Mouse (Mus musculus) liver, embryonic 11.5 days (tissue): ENCODE results near the gene Gm29427. TPM values are rescaled to one million over a fixed set of nuclear protein-coding genes. Genes with fewer than 3 reads are reported as not detected.
"Not testable (repeated sequence)": the region's sequence is repeated elsewhere in the genome, so short reads cannot be mapped to it uniquely, and the experiment has no call there.

ENCODE experiments used
- ATAC-seq: fragments of 200-750 bp; cut with Nextera tagmentation; replicated peaks from 2 replicates; pipeline ENCODE4 v1.8.0; 2017; ENCODE audit warnings: moderate number of reproducible peaks, mild to moderate bottlenecking, moderate TSS enrichment, moderate library complexity; ENCODE audit not compliant: low FRiP score
- DNase-seq: peaks from one replicate; pipeline ENCODE4 v3.0.0-alpha.2; 2017; ENCODE audit warnings: low spot score
- H3K27ac ChIP-seq: fragments of 300-500 bp; sonication (generic); 2 replicates; pipeline ENCODE4 v1.5.1; 2014; ENCODE audit warnings: mild to moderate bottlenecking, low read depth, low read length, control low read depth
- H3K27me3 ChIP-seq: fragments of 300-500 bp; sonication (generic); replicated peaks from 2 replicates; pipeline ENCODE4 v1.6.1; 2014; ENCODE audit warnings: low read length, mixed read lengths; ENCODE audit not compliant: control insufficient read depth, insufficient read depth
- H3K36me3 ChIP-seq: fragments of 300-500 bp; sonication (generic); 2 replicates; pipeline ENCODE4 v1.6.1; 2014; ENCODE audit warnings: mild to moderate bottlenecking, low read length, moderate library complexity, mixed read lengths; ENCODE audit not compliant: control insufficient read depth, insufficient read depth
- H3K4me1 ChIP-seq: fragments of 300-500 bp; sonication (generic); replicated peaks from 2 replicates; pipeline ENCODE4 v1.6.1; 2014; ENCODE audit warnings: low read length, mixed read lengths; ENCODE audit not compliant: control insufficient read depth, insufficient read depth
- H3K4me2 ChIP-seq: fragments of 300-500 bp; sonication (generic); 2 replicates; pipeline ENCODE4 v1.6.1; 2014; ENCODE audit warnings: mild to moderate bottlenecking, control low read depth, moderate library complexity
- H3K4me3 ChIP-seq: fragments of 300-500 bp; sonication (generic); 2 replicates; pipeline ENCODE4 v1.5.1; 2014; ENCODE audit warnings: low read depth, low read length, control low read depth
- H3K9ac ChIP-seq: fragments of 300-500 bp; sonication (generic); 2 replicates; pipeline ENCODE4 v1.6.1; 2014; ENCODE audit warnings: low read depth, low read length, control low read depth
- H3K9me3 ChIP-seq: fragments of 300-500 bp; sonication (generic); 2 replicates; pipeline ENCODE4 v1.6.1; 2016; ENCODE audit warnings: low read length, inconsistent platforms, mixed read lengths; ENCODE audit not compliant: control insufficient read depth
- WGBS: fragments of 180-500 bp; shearing (Covaris S2); extraction: QIAGEN DNeasy Blood & Tissue Kit; methylation state at CpG from one replicate; pipeline ENCODE4 v1.1.7; 2014; 5-methylcytosine and 5-hydroxymethylcytosine counted together
- polyA plus RNA-seq: library from polyadenylated mRNA; unstranded; fragments of >200 nt; fragmentation: Nextera tagmentation; extraction: Ambion mirVana; gene quantifications from 2 replicates; pipeline ENCODE4 v1.2.1, GENCODE M21; 2014

The Gm29427 gene
- polyA plus RNA-seq, 1 experiment from 2014 or later = not detected

DNA sequence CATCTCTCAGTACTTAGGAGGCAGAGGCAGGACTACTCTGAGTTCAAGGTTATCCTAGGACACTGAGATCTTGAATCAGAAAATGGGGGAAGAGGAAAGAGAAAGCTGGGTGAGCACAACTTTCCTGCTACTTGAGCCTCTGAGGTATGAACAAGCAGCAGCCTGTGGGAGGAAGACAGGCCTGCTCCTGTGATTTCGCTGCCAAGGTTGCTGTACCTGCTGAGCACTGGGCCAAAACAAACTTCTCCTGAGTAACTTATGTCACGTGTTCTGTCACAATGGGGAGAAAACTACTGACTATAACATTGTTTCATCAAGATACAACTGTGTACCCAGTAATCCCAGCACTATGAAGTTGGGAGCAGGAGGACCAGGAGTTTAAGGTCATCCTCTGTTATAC lies 12.0 kb downstream of the Gm29427 start:
- 86% methylated on average over 2 of the region's 2 CpGs for WGBS
- Histone ChIP-seq H3K4me2 (no peak overlapping the region), H3K4me1 (no peaks in the 10 kb centered on the region), H3K36me3 (peaks cover 15% of the 10 kb centered on the region), H3K9ac (no peak overlapping the region), H3K9me3 (no peaks in the 10 kb centered on the region), H3K27ac (no peak overlapping the region), H3K4me3 (no peak overlapping the region), H3K27me3 (no peaks in the 10 kb centered on the region)
- DNase-seq (no peak), ATAC-seq (no peak)

DNA sequence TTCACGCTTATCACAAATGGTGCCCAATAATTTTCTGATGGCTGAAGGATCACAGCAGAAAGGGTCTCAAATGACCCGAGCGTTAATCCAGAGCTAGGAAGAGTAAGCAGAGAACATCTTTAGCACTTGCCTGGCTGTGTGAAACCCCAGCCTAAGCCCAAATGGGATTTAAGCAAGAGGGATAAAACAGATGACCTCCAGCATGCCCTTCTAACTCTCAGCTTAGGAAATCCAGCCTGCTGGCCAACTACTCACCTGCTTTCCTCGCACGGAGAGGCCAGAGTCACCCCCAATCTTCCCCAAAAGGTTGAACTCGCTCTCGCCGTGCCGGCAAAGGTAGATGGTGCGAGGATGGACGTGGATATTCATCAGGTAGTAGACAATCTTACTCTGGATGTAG lies 13.6 kb downstream of the Gm29427 start:
- H3K27ac ChIP-seq = no peak overlapping the region
- H3K4me3 ChIP-seq = no peak overlapping the region
- no peaks in the 10 kb centered on the region for H3K9me3 ChIP-seq
- H3K9ac ChIP-seq = no peak overlapping the region
- DNase-seq (no peak), ATAC-seq (no peak)
- H3K4me1 ChIP-seq = no peaks in the 10 kb centered on the region
- no peaks in the 10 kb centered on the region for H3K27me3 ChIP-seq
- H3K36me3 ChIP-seq = peaks cover 24% of the 10 kb centered on the region
- 95% methylated on average over 11 of the region's 11 CpGs for WGBS
- H3K4me2 ChIP-seq = no peak overlapping the region

DNA sequence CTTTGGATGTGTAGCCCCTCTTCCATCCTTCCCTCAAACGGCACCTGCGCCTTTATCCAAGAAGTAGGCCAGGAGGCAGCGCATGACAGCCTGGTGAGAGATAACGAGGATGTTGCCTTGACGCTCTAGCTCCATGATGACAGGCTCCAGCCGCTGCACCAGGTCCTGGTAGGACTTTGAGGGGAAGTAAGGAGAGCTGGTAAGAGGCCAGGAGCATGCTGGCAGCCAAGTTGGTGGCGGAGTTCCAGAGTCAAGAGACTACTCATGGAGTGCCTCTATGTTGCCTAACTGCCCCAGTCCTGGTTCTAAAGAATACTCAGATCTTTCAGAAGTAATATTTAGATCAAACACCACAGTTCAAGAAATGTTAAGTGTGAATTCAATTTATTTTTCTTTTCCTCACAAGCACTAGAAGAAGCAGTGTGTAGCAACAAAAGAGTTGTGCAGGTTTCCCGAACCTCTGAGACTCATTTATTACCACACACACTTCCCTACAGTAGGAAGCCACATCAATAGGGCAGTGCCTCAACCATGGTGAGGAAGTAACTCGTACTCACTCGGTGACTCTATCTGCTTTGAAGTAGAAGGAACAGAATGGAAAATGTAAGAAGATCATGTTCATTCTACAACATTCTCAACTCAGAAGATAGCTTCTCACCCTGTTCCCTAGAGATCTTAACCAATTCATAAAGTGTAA lies 15.5 kb downstream of the Gm29427 start:
- H3K36me3 ChIP-seq = peaks cover 23% of the 10 kb centered on the region
- WGBS = 88% methylated on average over 10 of the region's 10 CpGs
- no peak for ATAC-seq

DNA sequence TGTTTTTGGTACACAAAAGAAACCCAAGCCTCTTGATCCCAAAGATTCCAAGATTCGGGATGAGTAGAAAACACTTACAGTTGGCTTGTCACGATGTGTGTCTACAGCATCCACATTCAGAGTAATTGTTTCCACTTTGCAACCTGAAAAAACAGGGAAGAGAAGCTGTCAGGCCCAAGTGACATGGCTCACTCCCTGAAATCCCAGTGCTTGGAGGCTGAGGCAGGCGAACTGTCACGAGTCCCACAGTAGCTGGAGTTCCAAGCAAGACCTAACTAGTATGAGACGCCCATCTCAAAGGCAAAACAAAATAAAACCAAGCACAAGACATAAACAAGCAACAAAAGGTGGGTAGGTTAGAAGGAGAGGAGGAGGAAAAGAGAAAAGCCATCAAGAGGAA lies 17.0 kb downstream of the Gm29427 start:
- ATAC-seq (no peak), DNase-seq (no peak)
- Histone ChIP-seq H3K27ac (no peak overlapping the region), H3K27me3 (no peaks in the 10 kb centered on the region), H3K4me1 (no peaks in the 10 kb centered on the region), H3K36me3 (peaks cover 23% of the 10 kb centered on the region), H3K4me2 (no peak overlapping the region), H3K9me3 (no peaks in the 10 kb centered on the region), H3K9ac (no peak overlapping the region), H3K4me3 (no peak overlapping the region)
- 93% methylated on average over 5 of the region's 5 CpGs for WGBS

More for the DNA sequence above, 15.5 kb downstream of the Gm29427 start:
- H3K4me2 ChIP-seq = no peak overlapping the region
- H3K27ac ChIP-seq = no peak overlapping the region
- H3K9ac ChIP-seq = no peak overlapping the region
- H3K4me3 ChIP-seq = no peak overlapping the region
- no peak for DNase-seq
- no peaks in the 10 kb centered on the region for H3K9me3 ChIP-seq
- no peaks in the 10 kb centered on the region for H3K4me1 ChIP-seq
- no peaks in the 10 kb centered on the region for H3K27me3 ChIP-seq

DNA sequence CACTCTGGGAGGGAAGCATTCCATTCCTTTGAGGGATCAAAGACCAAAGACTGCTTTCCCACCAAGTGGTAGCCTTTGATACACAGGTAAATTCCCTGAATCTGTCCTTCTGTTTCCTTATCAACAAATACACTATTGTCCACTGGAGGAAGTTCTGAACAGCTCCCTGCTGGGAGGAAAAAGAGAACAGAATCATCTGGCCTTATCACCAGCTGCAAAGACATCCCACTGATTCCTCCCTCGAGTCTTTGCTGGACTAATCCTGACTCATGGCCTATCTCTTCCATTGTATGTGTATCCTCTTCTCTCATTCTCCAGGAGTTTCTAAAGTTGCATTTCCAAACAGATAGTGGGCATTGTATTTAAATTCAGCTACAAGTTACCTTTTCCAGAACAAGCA lies 31.7 kb downstream of the Gm29427 start:
- no peaks in the 10 kb centered on the region for H3K4me1 ChIP-seq
- H3K27me3 ChIP-seq = no peaks in the 10 kb centered on the region
- H3K36me3 ChIP-seq = no peaks in the 10 kb centered on the region
- DNase-seq (no peak), ATAC-seq (no peak)
- no peak overlapping the region for H3K9ac ChIP-seq
- 20% methylated on average over 1 of the region's 1 CpGs for WGBS
- no peak overlapping the region for H3K4me3 ChIP-seq
- H3K9me3 ChIP-seq = no peaks in the 10 kb centered on the region
- no peak overlapping the region for H3K27ac ChIP-seq
- H3K4me2 ChIP-seq = no peak overlapping the region

DNA sequence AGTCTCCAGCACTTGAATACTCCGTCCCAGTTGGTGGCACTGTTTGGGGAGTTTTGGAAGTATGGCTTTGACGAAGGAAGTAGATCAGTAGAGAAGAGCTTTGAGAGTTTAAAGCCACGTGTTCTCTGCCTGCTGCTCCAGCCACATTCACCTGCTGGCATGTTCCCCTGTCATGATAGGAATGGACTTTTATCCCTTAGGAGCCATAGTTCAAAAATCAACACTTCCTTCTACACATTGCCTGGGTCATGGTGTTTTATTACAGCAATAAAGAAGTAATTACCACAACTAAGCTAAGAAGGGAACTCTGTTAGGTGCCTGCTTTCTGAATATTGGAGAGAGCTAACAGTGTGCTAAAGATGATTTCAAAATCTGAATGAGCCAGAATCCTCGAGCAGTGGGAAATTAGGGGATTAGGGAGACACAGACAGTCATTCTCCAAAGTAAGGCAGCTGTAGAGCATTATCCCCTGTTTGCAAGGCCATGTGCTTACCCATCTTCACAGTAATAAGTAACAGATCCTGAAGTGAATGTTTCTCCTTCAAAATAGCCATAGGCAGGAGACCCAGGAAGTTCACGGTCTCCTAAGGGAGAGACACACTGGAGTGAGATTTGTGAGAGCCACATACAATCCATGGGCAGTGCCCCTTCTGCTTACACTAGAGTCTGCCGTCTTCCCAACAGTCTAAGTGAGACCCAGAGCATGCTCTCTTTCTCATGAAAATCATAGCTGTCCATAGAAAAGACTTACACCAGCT lies 33.8 kb downstream of the Gm29427 start:
- DNase-seq = no peak
- H3K4me2 ChIP-seq = no peak overlapping the region
- H3K9ac ChIP-seq = no peak overlapping the region
- H3K4me3 ChIP-seq = no peak overlapping the region
- H3K36me3 ChIP-seq = no peaks in the 10 kb centered on the region
- no peaks in the 10 kb centered on the region for H3K9me3 ChIP-seq
- no peaks in the 10 kb centered on the region for H3K27me3 ChIP-seq
- no peaks in the 10 kb centered on the region for H3K4me1 ChIP-seq
- 70% methylated on average over 6 of the region's 6 CpGs for WGBS
- ATAC-seq = no peak
- no peak overlapping the region for H3K27ac ChIP-seq

DNA sequence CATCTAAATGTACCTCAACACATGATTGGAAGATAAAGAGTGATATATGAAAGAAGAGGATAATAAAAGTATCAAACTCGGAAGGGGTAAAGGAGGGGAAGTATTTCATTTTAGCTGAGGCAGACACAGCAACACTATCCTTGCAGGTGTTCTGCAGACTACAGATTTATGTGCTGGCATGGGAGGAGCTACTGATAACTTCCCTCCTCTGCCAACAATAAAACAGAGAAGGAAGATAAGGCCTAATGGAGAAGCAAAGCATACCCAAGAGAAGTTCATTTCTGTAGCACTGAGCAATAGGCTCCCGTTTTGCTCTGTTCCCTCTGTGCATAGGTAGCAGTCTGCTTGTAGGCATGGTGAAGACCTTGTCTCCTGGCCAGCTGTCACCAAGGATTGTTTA lies 34.5 kb downstream of the Gm29427 start:
- Histone ChIP-seq H3K4me3 (no peak overlapping the region), H3K27ac (no peak overlapping the region), H3K9ac (no peak overlapping the region), H3K9me3 (no peaks in the 10 kb centered on the region), H3K27me3 (no peaks in the 10 kb centered on the region), H3K4me1 (no peaks in the 10 kb centered on the region), H3K4me2 (no peak overlapping the region), H3K36me3 (no peaks in the 10 kb centered on the region)
- ATAC-seq (no peak), DNase-seq (no peak)
- 59% methylated on average over 2 of the region's 2 CpGs for WGBS

DNA sequence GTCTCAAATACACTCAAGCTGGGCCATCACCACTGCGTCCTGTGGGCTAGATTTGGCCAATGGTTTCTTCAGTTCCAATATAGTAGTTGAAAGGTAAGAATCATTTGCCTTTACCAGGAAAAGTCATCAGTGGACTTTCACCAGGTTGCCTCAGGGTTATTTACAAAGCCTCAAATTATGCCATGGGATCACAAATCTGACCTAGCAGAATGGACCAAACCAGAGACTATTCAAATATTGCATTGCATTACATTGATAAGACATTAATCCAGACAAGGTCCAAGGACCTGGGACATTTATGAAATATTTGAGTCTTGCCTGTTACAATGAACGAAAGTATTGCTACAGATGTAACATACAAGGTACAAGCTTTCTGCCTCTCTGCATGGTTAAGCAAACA lies 37.0 kb downstream of the Gm29427 start:
- ATAC-seq (no peak), DNase-seq (no peak)
- Histone ChIP-seq H3K4me3 (no peak overlapping the region), H3K4me2 (no peak overlapping the region), H3K27ac (no peak overlapping the region), H3K27me3 (no peaks in the 10 kb centered on the region), H3K9me3 (no peaks in the 10 kb centered on the region), H3K36me3 (no peaks in the 10 kb centered on the region), H3K4me1 (no peaks in the 10 kb centered on the region), H3K9ac (no peak overlapping the region)
- 86% methylated on average over 2 of the region's 2 CpGs for WGBS

DNA sequence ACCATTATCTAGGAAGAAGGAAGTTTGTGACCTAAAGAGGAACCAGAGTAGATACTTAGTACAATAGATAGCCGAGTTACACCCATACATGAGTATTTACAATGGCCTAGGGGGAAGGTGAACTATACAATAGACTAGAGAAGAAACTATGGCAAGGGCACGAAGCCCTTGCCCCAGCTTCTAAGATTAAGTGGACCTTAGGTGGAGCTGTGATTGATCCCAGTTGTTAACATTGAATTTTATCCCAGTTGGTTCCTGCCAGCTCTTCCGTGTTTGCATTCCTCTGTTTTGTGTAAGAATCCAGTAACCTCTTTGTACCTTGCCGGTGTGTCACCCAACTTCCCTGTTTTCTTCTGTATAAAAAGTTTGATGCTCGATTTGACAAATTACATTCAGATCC lies 52.0 kb downstream of the Gm29427 start:
- H3K4me2 ChIP-seq, DNase-seq, H3K9ac ChIP-seq, H3K36me3 ChIP-seq, H3K27me3 ChIP-seq, ATAC-seq, H3K9me3 ChIP-seq, H3K27ac ChIP-seq, H3K4me3 ChIP-seq, H3K4me1 ChIP-seq: not testable (repeated sequence)
- WGBS = 76% methylated on average over 5 of the region's 5 CpGs
